Comparison of ENCODE assay signal across 25 mouse cellular contexts in genomic region chr3:35314177-35314576, GRCm38 (mm10).
A peak's percentile ranks its signal among the peaks of the same experiment; 100 is the strongest.
DNase-seq lines count a peak whose midpoint lies in the region; ATAC-seq lines count a peak whose summit lies in the region.
"Had no signal": no experiment of that assay in that cellular context is flagged by ENCODE, and none has a peak within 500 bp of the region (broad histone marks: within the 10 kb centered on the region; RNA-seq: fewer than 3 reads in every experiment).

No protein-coding gene starts in this region.

- DNase-seq in heart, adult 11 months = peak; percentile 80
- DNase-seq in embryonic facial prominence, embryonic 11.5 days (ENCODE audit: low spot score) = peak; percentile 35
- peak; percentile 38 for DNase-seq in limb, embryonic 11.5 days (ENCODE audit: low spot score)
- DNase-seq in midbrain, embryonic 10.5 days (ENCODE audit: low spot score) = no peak
- DNase-seq in testis, postnatal 10 days (ENCODE audit: low spot score) = no peak
- DNase-seq: adrenal gland, adult 2 months; adrenal gland, postnatal 10 days; adrenal gland, postnatal 25 days; B cell, adult 2 months; cerebellum, adult 11-12 months; cerebellum, adult 2 months; cerebellum, adult 9-10 months; cerebellum, postnatal 10 days; cerebellum, postnatal 25 days; forebrain, postnatal 0 days had no signal

- H3K27ac ChIP-seq in heart, embryonic 12.5 days (ENCODE audit: poor library complexity, severe bottlenecking) = no peak overlapping the region
- H3K27ac ChIP-seq in embryonic facial prominence, embryonic 11.5 days (replicated peaks; ENCODE audit: low read depth, low read length) = no peak overlapping the region
- H3K27ac ChIP-seq in limb, embryonic 11.5 days (replicated peaks; ENCODE audit: low read depth, low read length) = 0 out of 2 replicates have a peak overlapping the region, but pooled peaks have one; percentile 8
- no peak overlapping the region for H3K27ac ChIP-seq in midbrain, embryonic 10.5 days (replicated peaks)
- no peak overlapping the region for H3K27ac ChIP-seq in midbrain, embryonic 15.5 days
- H3K27ac ChIP-seq: embryonic facial prominence, embryonic 12.5 days; forebrain, embryonic 13.5 days; forebrain, embryonic 15.5 days had no signal

- WGBS in heart, embryonic 12.5 days = 76% methylated on average over 10 of the region's 10 CpGs
- 53% methylated on average over 10 of the region's 10 CpGs for WGBS in embryonic facial prominence, embryonic 11.5 days
- WGBS in limb, embryonic 11.5 days = 44% methylated on average over 10 of the region's 10 CpGs
- 89% methylated on average over 10 of the region's 10 CpGs for WGBS in midbrain, embryonic 10.5 days
- 75% methylated on average over 10 of the region's 10 CpGs for WGBS in midbrain, embryonic 15.5 days

- H3K4me3 ChIP-seq in heart, embryonic 12.5 days = no peak overlapping the region
- no peak overlapping the region for H3K4me3 ChIP-seq in embryonic facial prominence, embryonic 11.5 days (ENCODE audit: low read depth, low read length)
- no peak overlapping the region for H3K4me3 ChIP-seq in limb, embryonic 11.5 days (ENCODE audit: low read depth, low read length)
- H3K4me3 ChIP-seq in midbrain, embryonic 10.5 days = no peak overlapping the region
- no peak overlapping the region for H3K4me3 ChIP-seq in midbrain, embryonic 15.5 days
- H3K4me3 ChIP-seq: embryonic facial prominence, embryonic 12.5 days; forebrain, embryonic 13.5 days; forebrain, embryonic 15.5 days had no signal

- H3K9ac ChIP-seq in heart, embryonic 12.5 days = no peak overlapping the region
- no peak overlapping the region; the same call in 1 of the 2 replicates for H3K9ac ChIP-seq in embryonic facial prominence, embryonic 11.5 days (replicated peaks; ENCODE audit: low read length)
- no peak overlapping the region for H3K9ac ChIP-seq in limb, embryonic 11.5 days (ENCODE audit: low read length)
- no peak overlapping the region for H3K9ac ChIP-seq in midbrain, embryonic 15.5 days
- H3K9ac ChIP-seq: embryonic facial prominence, embryonic 12.5 days; forebrain, embryonic 13.5 days; forebrain, embryonic 15.5 days; forebrain, postnatal 0 days had no signal

- no peaks in the 10 kb centered on the region for H3K36me3 ChIP-seq in heart, embryonic 12.5 days
- H3K36me3 ChIP-seq in embryonic facial prominence, embryonic 11.5 days (replicated peaks; ENCODE audit: control insufficient read depth, insufficient read depth, low read depth, low read length) = no peaks in the 10 kb centered on the region
- no peaks in the 10 kb centered on the region for H3K36me3 ChIP-seq in limb, embryonic 11.5 days (ENCODE audit: control insufficient read depth, insufficient read depth, low read length)
- H3K36me3 ChIP-seq in midbrain, embryonic 10.5 days = no peaks in the 10 kb centered on the region
- no peaks in the 10 kb centered on the region for H3K36me3 ChIP-seq in midbrain, embryonic 15.5 days (replicated peaks)
- H3K36me3 ChIP-seq: embryonic facial prominence, embryonic 12.5 days; forebrain, embryonic 15.5 days; G1E had no signal

- H3K4me2 ChIP-seq in heart, embryonic 12.5 days = no peak overlapping the region
- no peak overlapping the region for H3K4me2 ChIP-seq in embryonic facial prominence, embryonic 11.5 days (ENCODE audit: low read depth, low read length)
- H3K4me2 ChIP-seq in limb, embryonic 11.5 days (ENCODE audit: low read depth, severe bottlenecking) = no peak overlapping the region
- no peak overlapping the region for H3K4me2 ChIP-seq in midbrain, embryonic 15.5 days
- H3K4me2 ChIP-seq: embryonic facial prominence, embryonic 12.5 days; forebrain, embryonic 13.5 days; forebrain, embryonic 15.5 days had no signal

- H3K27me3 ChIP-seq in heart, embryonic 12.5 days (replicated peaks) = no peaks in the 10 kb centered on the region
- no peaks in the 10 kb centered on the region for H3K27me3 ChIP-seq in embryonic facial prominence, embryonic 11.5 days (ENCODE audit: control insufficient read depth, insufficient read depth, low read length)
- no peaks in the 10 kb centered on the region for H3K27me3 ChIP-seq in limb, embryonic 11.5 days (ENCODE audit: control insufficient read depth, insufficient read depth, low read length)
- H3K27me3 ChIP-seq in midbrain, embryonic 10.5 days (ENCODE audit: low read depth, poor library complexity, severe bottlenecking) = no peaks in the 10 kb centered on the region
- no peaks in the 10 kb centered on the region for H3K27me3 ChIP-seq in midbrain, embryonic 15.5 days (replicated peaks)
- H3K27me3 ChIP-seq: CH12.LX; embryonic facial prominence, embryonic 12.5 days; forebrain, embryonic 13.5 days; forebrain, embryonic 15.5 days had no signal

- no peak for ATAC-seq in heart, embryonic 12.5 days (ENCODE audit: insufficient number of reproducible peaks, low FRiP score)
- ATAC-seq in embryonic facial prominence, embryonic 11.5 days (replicated peaks; ENCODE audit: insufficient number of reproducible peaks, low FRiP score, low TSS enrichment, low read depth) = no peak
- peak; percentile 46; the same call in 1 of the 2 replicates for ATAC-seq in limb, embryonic 11.5 days (ENCODE audit: insufficient number of reproducible peaks, low FRiP score, low TSS enrichment, low read depth)
- no peak for ATAC-seq in midbrain, embryonic 15.5 days (replicated peaks)
- ATAC-seq: activated CD4-positive, CD25-positive, alpha-beta regulatory T cell, adult 4 months; CD4-positive, CD25-positive, alpha-beta regulatory T cell, adult 4 months; forebrain, embryonic 13.5 days; forebrain, embryonic 15.5 days; forebrain, postnatal 0 days; Patski had no signal

- no peaks in the 10 kb centered on the region for H3K9me3 ChIP-seq in heart, embryonic 12.5 days (replicated peaks)
- no peaks in the 10 kb centered on the region for H3K9me3 ChIP-seq in embryonic facial prominence, embryonic 11.5 days (replicated peaks; ENCODE audit: control insufficient read depth, low read length)
- no peaks in the 10 kb centered on the region for H3K9me3 ChIP-seq in limb, embryonic 11.5 days (ENCODE audit: control insufficient read depth, low read length)
- no peaks in the 10 kb centered on the region for H3K9me3 ChIP-seq in midbrain, embryonic 10.5 days (replicated peaks)
- H3K9me3 ChIP-seq in midbrain, embryonic 15.5 days = no peaks in the 10 kb centered on the region
- H3K9me3 ChIP-seq: embryonic facial prominence, embryonic 12.5 days; forebrain, embryonic 13.5 days; forebrain, embryonic 15.5 days had no signal

- H3K4me1 ChIP-seq in heart, embryonic 12.5 days (replicated peaks) = no peaks in the 10 kb centered on the region
- no peaks in the 10 kb centered on the region for H3K4me1 ChIP-seq in embryonic facial prominence, embryonic 11.5 days (ENCODE audit: control insufficient read depth, insufficient read depth, low read length)
- no peaks in the 10 kb centered on the region for H3K4me1 ChIP-seq in limb, embryonic 11.5 days (ENCODE audit: control insufficient read depth, insufficient read depth, low read length)
- peaks cover 7% of the 10 kb centered on the region for H3K4me1 ChIP-seq in midbrain, embryonic 10.5 days
- H3K4me1 ChIP-seq in midbrain, embryonic 15.5 days = no peaks in the 10 kb centered on the region
- H3K4me1 ChIP-seq: forebrain, embryonic 15.5 days had no signal

Comparison
In these comparisons a context has a peak if more than half of its experiments do, and no peak if none do; other contexts are left out.
1. DNase-seq: peak in heart, adult 11 months (single experiment), embryonic facial prominence, embryonic 11.5 days (single experiment) and limb, embryonic 11.5 days (single experiment); none in midbrain, embryonic 10.5 days (single experiment) and testis, postnatal 10 days (single experiment).